Mouse (Mus musculus): ENCODE results near the gene Cinp.

The Cinp gene

GRCm38 (mm10) chr12:110858681-110859080 is 30.3 kb downstream of the Cinp start:
- peak; percentile 39 for DNase-seq (ENCODE audit: low spot score)

DNA sequence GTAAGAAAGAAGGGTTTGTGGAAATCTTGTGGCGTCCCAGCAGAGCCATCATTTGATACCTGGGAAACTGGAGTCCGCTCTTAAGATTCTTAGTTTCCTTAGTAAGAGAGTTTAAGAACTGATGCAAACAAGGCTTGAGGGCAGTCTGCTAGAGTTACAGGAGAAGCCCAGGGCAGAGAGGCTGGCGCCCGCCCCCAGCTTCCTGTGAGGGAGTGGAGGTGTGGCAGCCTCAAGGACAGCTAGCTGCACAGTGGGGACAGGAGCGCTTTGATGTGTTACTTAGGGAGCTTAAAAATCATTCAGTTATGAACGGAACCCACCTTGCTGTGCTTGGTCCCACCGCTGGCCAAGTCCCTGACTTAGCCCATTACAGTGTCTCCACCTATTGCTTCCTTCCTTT is 31.7 kb downstream of the Cinp start:
- no peak for DNase-seq (ENCODE audit: low spot score)

GRCm38 (mm10) chr12:110854786-110855737 is 33.9 kb downstream of the Cinp start:
- no peak for DNase-seq (ENCODE audit: low spot score)

- no peak for DNase-seq (ENCODE audit: low spot score)
Measured at GRCm38 (mm10) chr12:110851923-110852322, 37.0 kb downstream of the Cinp start.

DNA sequence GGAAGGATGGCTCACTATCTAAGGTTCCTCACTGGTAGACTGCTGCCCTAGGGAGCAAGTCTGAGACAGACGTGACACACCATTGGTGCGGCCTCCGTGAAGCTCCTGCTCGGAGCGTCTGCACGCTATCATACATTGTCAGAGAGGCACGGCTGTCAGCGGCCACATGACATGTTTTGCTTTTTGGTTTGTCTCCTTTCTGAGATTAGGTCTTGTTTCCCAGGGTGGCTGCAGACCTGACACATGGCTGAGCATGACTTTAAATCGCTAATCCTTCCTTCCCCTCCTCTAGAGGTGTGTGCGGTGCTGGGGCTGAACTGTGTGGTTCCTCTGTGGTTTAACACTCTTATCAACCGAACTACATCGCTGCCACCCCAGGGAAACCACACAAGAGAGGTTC is 37.5 kb downstream of the Cinp start:
- no peak for DNase-seq (ENCODE audit: low spot score)

DNA sequence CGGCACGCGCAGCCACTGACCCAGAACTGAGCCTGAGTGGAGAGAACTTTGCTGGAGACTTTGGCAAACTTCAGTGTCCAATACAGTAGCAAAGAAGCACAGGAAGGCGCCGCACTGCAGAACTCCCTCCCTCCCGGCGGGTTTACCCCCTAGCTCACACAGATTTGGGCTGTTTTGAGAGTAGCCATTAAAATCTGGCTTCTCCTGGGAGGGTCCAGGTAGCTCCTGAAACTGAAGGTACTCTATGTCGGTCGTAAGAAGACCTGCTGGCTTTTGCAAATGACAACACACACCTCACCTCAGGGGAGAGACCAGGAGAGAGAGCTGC is 38.1 kb downstream of the Cinp start:
- DNase-seq (ENCODE audit: low spot score): no peak

GRCm38 (mm10) chr12:110850010-110850928 is 38.7 kb downstream of the Cinp start, which contains the start of gene Zfp839:
Zfp839 (plus strand) TSS chr12:110850253.
- peak; percentile 74 for DNase-seq (ENCODE audit: low spot score)

DNA sequence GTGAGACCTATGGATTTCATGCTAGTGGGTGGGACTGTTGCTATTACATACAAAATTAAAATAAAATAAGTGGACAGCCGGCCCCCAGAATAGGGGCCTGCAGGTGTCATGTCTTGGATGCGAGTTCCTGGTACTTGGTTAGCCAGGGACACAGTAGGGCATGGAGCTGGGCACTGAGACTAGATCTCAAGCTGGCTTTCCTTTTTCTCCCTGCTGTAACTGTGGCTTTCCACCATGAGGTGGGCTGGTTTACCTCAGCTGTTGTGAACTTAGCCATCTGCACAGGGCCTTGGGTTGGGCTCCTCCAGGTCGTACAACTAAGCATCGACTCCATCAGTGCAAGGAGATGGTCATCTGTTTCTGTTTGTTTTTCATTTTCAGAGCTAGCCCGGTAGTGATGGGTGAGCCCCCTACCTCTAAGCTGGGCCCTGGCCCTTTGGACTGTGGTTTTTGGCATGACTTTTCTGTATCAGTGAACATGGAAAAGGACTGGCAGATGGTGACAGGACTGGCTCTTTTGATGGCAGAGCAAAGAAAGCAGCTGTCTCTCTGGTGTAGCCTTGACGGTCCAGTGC is 42.7 kb downstream of the Cinp start:
- DNase-seq (ENCODE audit: low spot score): peak; percentile 48

- peak; percentile 93 for DNase-seq (ENCODE audit: low spot score)
Measured at GRCm38 (mm10) chr12:110845131-110845880, 43.6 kb downstream of the Cinp start.

- DNase-seq (ENCODE audit: low spot score): peak; percentile 51
Measured at GRCm38 (mm10) chr12:110844227-110845130, 44.5 kb downstream of the Cinp start.

DNA sequence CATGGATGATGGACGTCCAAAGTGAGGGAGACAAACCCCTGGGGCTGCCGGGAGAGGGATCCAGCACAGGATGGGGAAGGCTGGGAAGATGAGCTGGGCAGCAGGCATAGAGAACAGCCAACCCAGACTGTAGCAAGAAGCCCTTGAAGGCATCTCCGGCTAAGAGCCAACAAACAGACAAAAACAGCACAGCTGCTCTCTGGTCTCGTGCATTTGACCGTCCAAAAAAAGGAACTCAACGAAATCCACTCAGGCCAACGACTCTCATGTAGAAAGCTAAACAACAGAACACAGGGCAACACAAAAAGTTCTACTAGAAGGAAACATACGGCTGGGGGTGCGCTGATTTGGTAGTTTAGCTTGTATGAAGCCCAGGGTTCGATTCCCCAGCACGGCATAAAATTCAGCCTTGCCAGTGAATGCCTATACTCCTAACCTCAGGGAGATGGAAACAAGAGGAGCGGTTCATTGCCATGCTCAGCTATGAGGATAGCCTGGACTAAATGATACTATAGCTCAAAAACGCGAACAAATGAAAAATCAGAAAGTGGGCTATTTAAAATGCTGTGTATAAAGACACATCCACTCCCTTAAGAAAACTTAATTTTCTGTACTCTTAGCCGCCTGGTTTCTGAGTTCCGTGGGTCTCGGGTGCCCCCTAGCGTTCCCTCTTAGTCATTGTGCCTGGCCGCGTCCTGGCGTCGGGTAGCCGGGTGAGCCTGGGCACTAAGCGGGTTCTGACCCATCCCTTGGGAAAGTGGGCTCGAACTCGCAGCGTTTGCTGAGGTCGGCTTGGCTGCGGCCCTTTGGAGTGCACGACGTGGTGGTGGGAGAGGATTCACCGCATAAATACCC is 45.5 kb downstream of the Cinp start:
- DNase-seq (ENCODE audit: low spot score): peak; percentile 80

- DNase-seq (ENCODE audit: low spot score): no peak
Measured at GRCm38 (mm10) chr12:110841731-110842493, 47.0 kb downstream of the Cinp start.

DNA sequence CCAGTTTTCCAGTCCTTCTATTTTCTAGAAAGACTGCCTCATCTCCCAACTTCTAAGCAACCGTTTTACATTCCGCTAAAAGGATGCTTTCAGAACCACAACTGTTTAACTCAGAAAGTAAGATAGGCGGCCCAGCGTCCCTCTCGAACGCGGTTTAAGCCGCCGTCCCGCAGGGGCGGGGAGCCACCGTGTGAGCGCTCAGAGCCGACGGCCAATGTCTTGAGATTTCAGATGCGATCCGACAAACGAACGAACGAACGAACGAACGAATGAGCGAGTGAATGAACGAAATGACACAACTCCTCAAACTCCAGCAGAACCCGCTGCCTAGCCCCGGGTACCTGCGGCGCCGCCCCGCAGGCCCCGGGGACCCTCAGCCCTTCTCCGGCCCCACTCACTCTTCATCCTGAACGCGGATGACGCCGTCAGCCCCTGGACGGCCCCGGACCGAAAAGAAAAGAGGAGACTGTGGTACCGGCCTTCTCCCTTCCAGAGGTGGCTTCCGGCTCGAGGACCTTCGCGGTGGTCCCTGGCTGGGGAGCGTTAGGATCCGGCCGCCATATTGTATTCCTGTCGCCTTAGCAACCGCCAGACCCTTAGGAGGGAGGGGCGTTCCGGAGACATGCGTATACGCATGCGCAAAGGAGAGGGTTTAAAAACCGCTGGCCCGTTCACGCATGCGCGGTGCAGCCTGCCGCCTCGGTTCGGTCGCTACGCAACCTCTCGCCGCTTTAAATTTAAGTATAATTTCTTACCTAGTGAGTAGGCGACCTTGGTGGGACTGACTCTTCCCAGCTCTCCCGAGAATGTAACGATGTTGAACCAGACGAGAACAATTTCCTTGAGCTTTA is 48.4 kb downstream of the Cinp start, which contains the start of gene Mok:
Gene Mok (minus strand): TSS at position 592 of the 851 bp plus-strand sequence.
- peak; percentile 92 for DNase-seq (ENCODE audit: low spot score)

- no peak for DNase-seq (ENCODE audit: low spot score)
Measured at GRCm38 (mm10) chr12:110837850-110838249, 51.1 kb downstream of the Cinp start.

DNA sequence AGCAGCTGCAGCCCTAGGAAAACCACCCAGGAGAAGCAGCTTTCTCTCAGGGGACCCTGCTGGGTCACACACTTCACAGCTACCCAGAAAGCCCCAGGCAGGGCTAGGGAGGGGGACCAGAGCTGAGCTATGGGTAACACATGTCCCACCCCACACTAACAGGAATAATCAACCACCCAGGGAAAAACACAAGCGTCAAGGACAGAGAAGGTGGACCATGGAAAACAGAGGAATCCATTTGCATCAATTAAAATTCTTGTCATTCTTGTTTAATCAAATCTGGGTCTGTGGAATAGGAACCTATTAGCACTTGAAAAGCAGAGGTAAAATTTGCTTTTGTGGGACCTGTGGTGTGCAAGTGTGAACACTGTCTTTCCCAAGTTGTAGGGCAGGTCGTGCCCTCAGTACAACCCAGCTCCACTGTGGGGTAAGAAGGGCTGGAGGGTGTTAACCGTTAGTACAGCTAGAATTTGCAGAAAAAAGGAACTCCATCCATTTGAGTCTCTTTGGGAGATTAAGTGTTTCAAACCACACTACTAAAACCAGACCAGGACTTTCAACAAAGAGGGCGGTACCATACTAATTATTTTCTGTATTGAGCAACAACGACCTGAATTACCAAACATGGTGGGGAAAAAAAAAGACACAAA is 51.6 kb downstream of the Cinp start:
- DNase-seq (ENCODE audit: low spot score): no peak

GRCm38 (mm10) chr12:110836729-110837128 is 52.2 kb downstream of the Cinp start:
- DNase-seq (ENCODE audit: low spot score): no peak

- DNase-seq (ENCODE audit: low spot score): no peak
Measured at GRCm38 (mm10) chr12:110835182-110835581, 53.8 kb downstream of the Cinp start.

Data from MN1 (cell line).